Mouse (Mus musculus) midbrain, embryonic 13.5 days (tissue): ENCODE results near the gene Lemd1. TPM values are rescaled to one million over a fixed set of nuclear protein-coding genes. Genes with fewer than 3 reads are reported as not detected.

ENCODE experiments used
- ATAC-seq: fragments of 200-750 bp; cut with Nextera tagmentation; 2 replicates; pipeline ENCODE4 v1.8.0; 2017; ENCODE audit warnings: mild to moderate bottlenecking, moderate TSS enrichment, moderate library complexity
- H3K27ac ChIP-seq: fragments of 300-500 bp; sonication (generic); 2 replicates; pipeline ENCODE4 v1.5.1; 2015; ENCODE audit warnings: inconsistent platforms, mild to moderate bottlenecking, moderate library complexity
- H3K27me3 ChIP-seq: fragments of 300-500 bp; sonication (generic); 2 replicates; pipeline ENCODE4 v1.6.1; 2015; ENCODE audit warnings: mild to moderate bottlenecking, inconsistent platforms
- H3K36me3 ChIP-seq: fragments of 300-500 bp; sonication (generic); 2 replicates; pipeline ENCODE4 v1.6.1; 2015; ENCODE audit warnings: mild to moderate bottlenecking, inconsistent platforms
- H3K4me1 ChIP-seq: fragments of 300-500 bp; sonication (generic); replicated peaks from 2 replicates; pipeline ENCODE4 v1.6.1; 2015; ENCODE audit warnings: inconsistent platforms
- H3K4me2 ChIP-seq: fragments of 300-500 bp; sonication (generic); replicated peaks from 2 replicates; pipeline ENCODE4 v1.6.1; 2015; ENCODE audit warnings: moderate library complexity, mild to moderate bottlenecking, inconsistent platforms
- H3K4me3 ChIP-seq: fragments of 300-500 bp; sonication (generic); replicated peaks from 2 replicates; pipeline ENCODE4 v1.5.1; 2015; ENCODE audit warnings: mild to moderate bottlenecking, inconsistent platforms
- H3K9ac ChIP-seq: fragments of 300-500 bp; sonication (generic); replicated peaks from 2 replicates; pipeline ENCODE4 v1.6.1; 2015; ENCODE audit warnings: mild to moderate bottlenecking, inconsistent platforms
- H3K9me3 ChIP-seq: fragments of 300-500 bp; sonication (generic); 2 replicates; pipeline ENCODE4 v1.6.1; 2016; ENCODE audit warnings: mild to moderate bottlenecking, inconsistent platforms
- WGBS: fragments of 180-500 bp; shearing (Covaris S2); methylation state at CpG from one replicate; pipeline ENCODE4 v1.1.7; 2015; 5-methylcytosine and 5-hydroxymethylcytosine counted together
- microRNA counts: library from miRNA; unstranded; fragments of <30 nt; microRNA quantifications from one replicate; lab custom pipeline; 2016
- microRNA-seq: library from miRNA; unstranded; fragments of <30 nt; microRNA quantifications from one replicate; pipeline ENCODE4, GENCODE M21; 2016
- polyA plus RNA-seq: library from polyadenylated mRNA; unstranded; fragments of >200 nt; fragmentation: Nextera tagmentation; extraction: Ambion mirVana; gene quantifications from 2 replicates; pipeline ENCODE4 v1.2.1, GENCODE M21; 2015

Gene Lemd1
- polyA plus RNA-seq, 1 experiment from 2014 or later, result 19.5 TPM

GRCm38 (mm10) chr1:132299744-132300143 is 108.5 kb downstream of the Lemd1 start:
- Histone ChIP-seq H3K9me3 (no peaks in the 10 kb centered on the region), H3K4me3 (peak overlapping the region; percentile 65), H3K27ac (no peak overlapping the region), H3K4me2 (peak overlapping the region; percentile 98), H3K9ac (peak overlapping the region; percentile 92), H3K36me3 (no peaks in the 10 kb centered on the region), H3K4me1 (peaks cover 76% of the 10 kb centered on the region), H3K27me3 (peaks cover 8% of the 10 kb centered on the region; the same call in 1 of the 2 replicates)
- ATAC-seq, result no peak
- 84% methylated on average over 5 of the region's 5 CpGs for WGBS

GRCm38 (mm10) chr1:132301242-132301641 is 110.0 kb downstream of the Lemd1 start:
- Histone ChIP-seq H3K4me3 (no peak overlapping the region), H3K9me3 (no peaks in the 10 kb centered on the region), H3K4me2 (peak overlapping the region; percentile 98), H3K27me3 (peaks cover 11% of the 10 kb centered on the region; the same call in 1 of the 2 replicates), H3K36me3 (no peaks in the 10 kb centered on the region), H3K27ac (no peak overlapping the region), H3K9ac (no peak overlapping the region), H3K4me1 (peaks cover 66% of the 10 kb centered on the region)
- 88% methylated on average over 5 of the region's 5 CpGs for WGBS
- ATAC-seq, result no peak

GRCm38 (mm10) chr1:132302341-132302866 is 111.2 kb downstream of the Lemd1 start:
- Histone ChIP-seq H3K27ac (no peak overlapping the region), H3K9ac (no peak overlapping the region), H3K27me3 (peaks cover 13% of the 10 kb centered on the region; the same call in 1 of the 2 replicates), H3K9me3 (no peaks in the 10 kb centered on the region), H3K36me3 (no peaks in the 10 kb centered on the region), H3K4me1 (peaks cover 60% of the 10 kb centered on the region), H3K4me2 (peak overlapping the region; percentile 98; the same call in 1 of the 2 replicates), H3K4me3 (no peak overlapping the region)
- WGBS, result 90% methylated on average over 9 of the region's 9 CpGs
- no peak for ATAC-seq

- no peaks in the 10 kb centered on the region for H3K36me3 ChIP-seq
- no peak overlapping the region for H3K27ac ChIP-seq
- H3K27me3 ChIP-seq, result peaks cover 11% of the 10 kb centered on the region; the same call in 1 of the 2 replicates
- no peak overlapping the region for H3K4me2 ChIP-seq
- H3K4me3 ChIP-seq, result no peak overlapping the region
- WGBS, result 52% methylated on average over 9 of the region's 9 CpGs
- H3K4me1 ChIP-seq, result peaks cover 39% of the 10 kb centered on the region
- ATAC-seq, result no peak
- H3K9ac ChIP-seq, result no peak overlapping the region
- no peaks in the 10 kb centered on the region for H3K9me3 ChIP-seq
These were observed 113.5 kb downstream of the Lemd1 start for GRCm38 (mm10) chr1:132304618-132305214.

- ATAC-seq, result no peak; the same call in 1 of the 2 replicates
- peaks cover 10% of the 10 kb centered on the region; the same call in 1 of the 2 replicates for H3K27me3 ChIP-seq
- no peak overlapping the region for H3K9ac ChIP-seq
- no peak overlapping the region for H3K4me2 ChIP-seq
- H3K27ac ChIP-seq, result no peak overlapping the region
- 42% methylated on average over 4 of the region's 4 CpGs for WGBS
- no peaks in the 10 kb centered on the region for H3K9me3 ChIP-seq
- no peaks in the 10 kb centered on the region for H3K36me3 ChIP-seq
- H3K4me1 ChIP-seq, result peaks cover 27% of the 10 kb centered on the region
- H3K4me3 ChIP-seq, result no peak overlapping the region
These were observed 114.9 kb downstream of the Lemd1 start for GRCm38 (mm10) chr1:132306160-132306559.

GRCm38 (mm10) chr1:132306808-132307207 is 115.6 kb downstream of the Lemd1 start:
- peaks cover 21% of the 10 kb centered on the region for H3K4me1 ChIP-seq
- no peak overlapping the region for H3K9ac ChIP-seq
- no peak overlapping the region for H3K4me2 ChIP-seq
- H3K36me3 ChIP-seq, result no peaks in the 10 kb centered on the region
- ATAC-seq, result no peak; the same call in 1 of the 2 replicates
- peaks cover 8% of the 10 kb centered on the region; the same call in 1 of the 2 replicates for H3K27me3 ChIP-seq
- no peak overlapping the region for H3K4me3 ChIP-seq
- no peak overlapping the region for H3K27ac ChIP-seq
- no peaks in the 10 kb centered on the region for H3K9me3 ChIP-seq
- 23% methylated on average over 4 of the region's 4 CpGs for WGBS

GRCm38 (mm10) chr1:132307962-132308361 is 116.7 kb downstream of the Lemd1 start:
- no peak overlapping the region for H3K27ac ChIP-seq
- 84% methylated on average over 6 of the region's 6 CpGs for WGBS
- H3K9ac ChIP-seq, result no peak overlapping the region
- H3K27me3 ChIP-seq, result 0 out of 2 replicates have a peak, but pooled peaks cover 8% of the 10 kb centered on the region
- ATAC-seq, result no peak
- no peaks in the 10 kb centered on the region for H3K36me3 ChIP-seq
- peaks cover 10% of the 10 kb centered on the region for H3K4me1 ChIP-seq
- no peak overlapping the region for H3K4me3 ChIP-seq
- no peak overlapping the region for H3K4me2 ChIP-seq
- no peaks in the 10 kb centered on the region for H3K9me3 ChIP-seq

GRCm38 (mm10) chr1:132308674-132309073 is 117.4 kb downstream of the Lemd1 start:
- 91% methylated on average over 7 of the region's 7 CpGs for WGBS
- no peak overlapping the region for H3K4me2 ChIP-seq
- ATAC-seq, result no peak
- no peak overlapping the region for H3K9ac ChIP-seq
- no peaks in the 10 kb centered on the region for H3K36me3 ChIP-seq
- H3K4me3 ChIP-seq, result no peak overlapping the region
- H3K4me1 ChIP-seq, result peaks cover 3% of the 10 kb centered on the region
- no peaks in the 10 kb centered on the region for H3K9me3 ChIP-seq
- H3K27me3 ChIP-seq, result 0 out of 2 replicates have a peak, but pooled peaks cover 8% of the 10 kb centered on the region
- H3K27ac ChIP-seq, result no peak overlapping the region

MicroRNA genes within 50 kb of the gene (microRNA counts, 519-probe panel; counts per million panel counts)
- 5,787 counts per million, percentile 94 among the panel's probes with 10 or more counts for microRNA mmu-miR-135b (lab: Ali Mortazavi, UCI)

Small RNA genes within 50 kb of the gene (microRNA-seq; reads per million reads assigned to microRNA genes)
- 12,001 reads per million, percentile 96 among the genes with 10 or more reads in this experiment for gene Mir135b

Other genes with a start within 250 kb of the Lemd1 start
- 9.5 and 12.9 TPM in 2 replicates for gene Slc45a3, start 228.5 kb upstream of the Lemd1 start, polyA plus RNA-seq
- gene Elk4, start 183.8 kb upstream of the Lemd1 start, polyA plus RNA-seq, result 10.9 and 12.6 TPM in 2 replicates
- gene Mfsd4a, start 123.4 kb upstream of the Lemd1 start, polyA plus RNA-seq, result 7.3 and 8.0 TPM in 2 replicates
- 0.32 and 0.41 TPM in 2 replicates for gene Cdk18, start 51.7 kb upstream of the Lemd1 start, polyA plus RNA-seq
- gene AC124108.1, start within 50 bp of the Lemd1 start, polyA plus RNA-seq, result 5.6 and 6.1 TPM in 2 replicates
- 0.58 and 1.1 TPM in 2 replicates for gene Gm10188, start 38.3 kb downstream of the Lemd1 start, polyA plus RNA-seq
- 6.3 and 6.7 TPM in 2 replicates for gene Klhdc8a, start 107.2 kb downstream of the Lemd1 start, polyA plus RNA-seq
- 53.5 and 56.3 TPM in 2 replicates for gene Nuak2, start 124.7 kb downstream of the Lemd1 start, polyA plus RNA-seq
- gene Tmcc2, start 199.8 kb downstream of the Lemd1 start, polyA plus RNA-seq, result 21.0 and 26.1 TPM in 2 replicates
- 10.9 and 12.9 TPM in 2 replicates for gene Dstyk, start 226.1 kb downstream of the Lemd1 start, polyA plus RNA-seq